Mouse (Mus musculus) bone marrow macrophage, adult 2 months (primary cell): Measurements from ENCODE around the gene Iqca. TPM values are rescaled to one million over a fixed set of nuclear protein-coding genes. Genes with fewer than 3 reads are reported as not detected.

Experiments
- H3K27ac ChIP-seq: 2 replicates; pipeline ENCODE4 v1.5.1; 2012; ENCODE audit warnings: low read depth, low read length; ENCODE audit not compliant: insufficient read depth
- H3K4me1 ChIP-seq: 2 replicates; pipeline ENCODE4 v1.6.1; 2012; ENCODE audit warnings: low read length; ENCODE audit not compliant: control insufficient read depth, insufficient read depth
- H3K4me3 ChIP-seq: 2 replicates; pipeline ENCODE4 v1.5.1; 2012; ENCODE audit warnings: mild to moderate bottlenecking, low read length, moderate library complexity; ENCODE audit not compliant: insufficient read depth
- CTCF ChIP-seq: IDR thresholded peaks from 2 replicates; pipeline ENCODE4 v1.5.1; 2012; ENCODE audit warnings: low read depth, mild to moderate bottlenecking, low read length, moderate library complexity
- POLR2A ChIP-seq: IDR thresholded peaks from 2 replicates; pipeline ENCODE4 v1.6.1; 2012; ENCODE audit warnings: mild to moderate bottlenecking, low read depth, low read length, borderline replicate concordance
- polyA plus RNA-seq: library from polyadenylated mRNA; stranded (reverse); fragments of >200 nt; gene quantifications from 2 replicates; pipeline ENCODE4 v1.2.4, GENCODE M21; 2012; ENCODE audit not compliant: missing spikeins, insufficient read depth, insufficient read length

Iqca gene
- polyA plus RNA-seq, 1 experiment, result not detected

DNA sequence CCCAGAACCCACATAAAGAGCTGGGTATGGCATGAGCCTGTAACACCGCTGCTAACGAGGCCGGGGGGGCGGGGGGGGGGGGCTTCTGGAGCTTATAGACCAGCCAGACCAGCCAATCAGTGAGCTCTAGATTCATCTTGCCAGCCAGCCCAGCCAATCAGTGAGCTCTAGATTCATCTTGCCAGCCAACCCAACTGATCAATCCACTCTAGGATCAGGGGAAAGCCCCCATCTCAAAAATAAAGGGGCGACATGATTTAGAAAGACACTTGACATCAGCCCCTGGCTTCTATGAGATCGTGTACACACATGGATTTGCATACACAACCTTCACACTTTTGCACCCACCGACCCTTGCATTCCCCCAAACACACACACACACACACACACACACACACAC, 27.3 kb upstream of the Iqca start:
- Histone ChIP-seq H3K4me1 (no peaks in the 10 kb centered on the region), H3K4me3 (no peak overlapping the region), H3K27ac (no peak overlapping the region)
- no peak for TF ChIP-seq CTCF
- no peak for TF ChIP-seq POLR2A

DNA sequence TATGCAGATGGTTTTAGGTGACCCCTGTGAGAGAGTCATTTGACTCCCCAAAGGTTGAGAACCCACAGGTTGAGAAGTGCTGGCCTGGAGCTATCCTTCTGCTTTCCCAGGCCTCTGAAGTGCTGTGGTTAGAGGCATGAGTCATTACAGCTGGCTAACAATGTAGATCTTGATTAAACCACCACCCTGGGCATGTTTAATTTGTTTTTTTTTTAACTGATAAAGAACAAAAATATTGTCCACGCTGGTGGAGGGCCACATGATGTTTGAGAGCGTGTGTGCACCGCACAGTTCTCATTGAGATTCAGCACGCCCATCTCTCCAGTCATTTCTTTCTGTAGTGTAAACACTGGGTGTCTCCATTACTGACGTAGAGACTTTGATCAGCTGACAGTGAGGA, 24.8 kb upstream of the Iqca start:
- TF ChIP-seq POLR2A, result no peak
- no peak for TF ChIP-seq CTCF
- H3K4me1 ChIP-seq, result no peaks in the 10 kb centered on the region
- no peak overlapping the region for H3K4me3 ChIP-seq
- no peak overlapping the region for H3K27ac ChIP-seq

GRCm38 (mm10) chr1:90177565-90177964, 24.4 kb upstream of the Iqca start:
- no peak overlapping the region for H3K4me3 ChIP-seq
- H3K27ac ChIP-seq, result no peak overlapping the region
- no peaks in the 10 kb centered on the region for H3K4me1 ChIP-seq
- TF ChIP-seq POLR2A (no peak), CTCF (no peak)

DNA sequence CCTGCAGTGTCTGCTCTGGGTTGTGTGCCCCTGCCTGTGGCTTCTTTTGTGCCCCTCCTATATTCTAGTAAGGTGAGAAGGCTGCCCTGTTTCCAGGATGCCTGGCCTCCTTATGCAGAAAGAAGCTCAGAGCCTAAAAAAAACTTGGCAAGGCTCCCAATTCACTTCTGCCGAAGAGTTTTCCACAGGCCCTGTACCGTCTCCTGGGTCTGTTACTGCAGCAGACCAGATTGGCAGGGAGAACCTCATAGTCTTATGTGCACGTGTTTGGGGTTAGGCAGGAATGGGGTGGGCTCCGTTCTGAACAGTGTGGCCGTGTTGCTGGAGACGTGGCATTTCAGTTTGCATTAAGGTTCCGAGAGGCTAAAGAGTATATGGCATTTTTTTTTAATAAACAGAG, 23.0 kb upstream of the Iqca start:
- no peaks in the 10 kb centered on the region for H3K4me1 ChIP-seq
- TF ChIP-seq POLR2A, result no peak
- no peak overlapping the region for H3K4me3 ChIP-seq
- no peak overlapping the region for H3K27ac ChIP-seq

DNA sequence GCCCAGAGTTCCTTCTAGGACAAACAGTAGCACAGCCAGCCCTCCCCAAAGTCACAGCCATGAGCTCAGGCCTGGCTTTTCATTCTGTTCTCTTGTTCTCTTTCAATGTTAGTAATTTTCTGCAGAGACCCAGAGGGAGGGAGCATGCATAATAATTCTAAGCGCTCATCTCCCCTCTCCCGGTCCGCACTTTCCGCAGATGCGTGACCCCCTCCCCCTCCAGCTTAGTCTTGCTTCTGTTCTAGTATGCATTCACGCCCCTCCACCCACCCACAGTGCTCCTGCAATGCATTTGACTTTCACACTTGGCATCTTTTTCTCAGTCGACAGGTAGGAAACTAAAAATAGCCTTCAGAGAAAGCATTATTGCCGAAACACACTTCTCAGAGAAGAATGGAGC, 21.1 kb upstream of the Iqca start:
- H3K4me1 ChIP-seq, result no peaks in the 10 kb centered on the region
- H3K27ac ChIP-seq, result no peak overlapping the region
- no peak overlapping the region for H3K4me3 ChIP-seq
- TF ChIP-seq CTCF (no peak), POLR2A (no peak)

GRCm38 (mm10) chr1:90164319-90164718, 11.1 kb upstream of the Iqca start:
- no peak for TF ChIP-seq CTCF
- no peak for TF ChIP-seq POLR2A
- no peak overlapping the region for H3K4me3 ChIP-seq
- no peak overlapping the region for H3K27ac ChIP-seq
- no peaks in the 10 kb centered on the region for H3K4me1 ChIP-seq

DNA sequence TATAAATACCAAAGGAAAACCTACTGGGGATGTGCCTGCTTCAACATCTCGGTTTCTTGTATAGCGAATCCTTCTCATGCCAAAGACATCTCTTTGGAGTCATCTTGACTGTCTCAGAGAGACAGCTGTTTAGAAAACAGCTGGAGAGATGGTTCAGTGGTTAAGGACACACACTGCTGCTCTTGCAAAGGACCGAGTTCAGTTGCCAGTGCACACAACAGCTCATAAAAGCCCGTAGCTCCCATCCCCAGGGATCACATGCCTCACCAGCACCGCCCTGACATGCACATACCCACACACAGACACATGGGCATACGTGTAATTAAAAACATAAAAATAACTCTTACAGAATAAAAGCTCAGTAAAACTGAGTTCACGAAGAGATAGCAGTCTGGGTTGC, 10.0 kb upstream of the Iqca start:
- Histone ChIP-seq H3K27ac (no peak overlapping the region), H3K4me1 (no peaks in the 10 kb centered on the region), H3K4me3 (no peak overlapping the region)
- no peak for TF ChIP-seq POLR2A
- TF ChIP-seq CTCF, result no peak

DNA sequence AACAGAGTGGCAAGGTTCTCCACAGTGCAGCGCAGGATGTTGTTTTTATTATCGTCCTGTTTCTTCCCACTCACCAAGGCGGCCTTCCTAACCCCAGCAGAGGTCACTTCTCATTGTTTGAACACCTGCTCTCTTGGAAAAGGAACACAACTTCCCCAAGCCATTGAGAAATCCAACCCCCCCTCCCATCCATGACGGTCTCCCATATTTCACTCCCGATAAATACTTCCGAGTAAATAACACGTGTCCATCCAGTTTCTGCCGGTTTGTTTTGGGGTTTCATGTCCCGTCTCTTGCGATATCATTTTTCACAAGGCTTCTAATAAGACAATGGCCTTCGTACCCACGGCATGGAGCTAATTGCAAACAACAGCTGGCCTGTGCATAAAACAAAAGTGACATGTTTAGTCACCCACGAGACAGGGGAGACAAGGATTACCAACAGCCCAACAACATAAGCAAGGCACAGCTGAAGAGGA, 9.2 kb upstream of the Iqca start:
- H3K27ac ChIP-seq, result no peak overlapping the region
- no peak for TF ChIP-seq CTCF
- no peaks in the 10 kb centered on the region for H3K4me1 ChIP-seq

GRCm38 (mm10) chr1:90161623-90162022, 8.4 kb upstream of the Iqca start:
- TF ChIP-seq CTCF (no peak), POLR2A (no peak)
- H3K4me3 ChIP-seq, result no peak overlapping the region
- no peaks in the 10 kb centered on the region for H3K4me1 ChIP-seq
- H3K27ac ChIP-seq, result no peak overlapping the region

More for the DNA sequence above, 9.2 kb upstream of the Iqca start:
- H3K4me3 ChIP-seq, result no peak overlapping the region

- TF ChIP-seq POLR2A (no peak), CTCF (no peak)
- Histone ChIP-seq H3K4me3 (no peak overlapping the region), H3K27ac (no peak overlapping the region), H3K4me1 (no peaks in the 10 kb centered on the region)
Observed at GRCm38 (mm10) chr1:90159927-90160326, 6.7 kb upstream of the Iqca start.

GRCm38 (mm10) chr1:90156589-90156988, 3.4 kb upstream of the Iqca start:
- H3K4me3 ChIP-seq, result no peak overlapping the region
- no peaks in the 10 kb centered on the region for H3K4me1 ChIP-seq
- no peak for TF ChIP-seq POLR2A
- no peak for TF ChIP-seq CTCF
- H3K27ac ChIP-seq, result no peak overlapping the region

DNA sequence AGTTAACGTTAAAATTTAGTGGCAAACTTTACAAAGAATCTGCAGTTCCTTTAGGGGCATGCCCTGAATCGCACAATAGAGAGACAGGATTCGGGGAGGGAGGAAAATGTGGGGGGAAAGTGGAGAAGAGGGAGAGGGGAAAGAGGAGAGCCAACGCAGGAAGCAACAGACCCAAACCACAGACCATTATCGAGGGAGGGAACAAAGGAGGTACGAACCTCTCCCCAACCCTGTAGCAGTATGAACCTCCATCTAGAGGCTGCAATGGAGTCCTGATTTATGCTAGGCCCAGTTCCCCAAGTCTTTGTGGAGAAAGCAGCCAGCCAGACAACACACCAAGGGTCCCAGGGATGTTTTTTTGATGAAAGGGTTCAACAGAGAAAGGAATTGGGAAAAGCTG, 586 bp upstream of the Iqca start:
- no peaks in the 10 kb centered on the region for H3K4me1 ChIP-seq

More for the DNA sequence above, 586 bp upstream of the Iqca start:
- no peak overlapping the region for H3K4me3 ChIP-seq
- H3K27ac ChIP-seq, result no peak overlapping the region
- no peak for TF ChIP-seq CTCF
- TF ChIP-seq POLR2A, result no peak
